Mouse (Mus musculus): ENCODE measurements at regions not wholly inside any gene's neighbourhood (a gene's known extent, or its start where the extent isn't known, plus 50 kb on each side); places are given as distances from the start of the nearest gene placed in this dataset.

GRCm38 (mm10) chr7:136048925-136049586, 332.9 kb upstream of the Mki67 start:
- peak in 1 of 2 experiments; percentile 14 for DNase-seq (ENCODE audit: low spot score in 2 of 2)

DNA sequence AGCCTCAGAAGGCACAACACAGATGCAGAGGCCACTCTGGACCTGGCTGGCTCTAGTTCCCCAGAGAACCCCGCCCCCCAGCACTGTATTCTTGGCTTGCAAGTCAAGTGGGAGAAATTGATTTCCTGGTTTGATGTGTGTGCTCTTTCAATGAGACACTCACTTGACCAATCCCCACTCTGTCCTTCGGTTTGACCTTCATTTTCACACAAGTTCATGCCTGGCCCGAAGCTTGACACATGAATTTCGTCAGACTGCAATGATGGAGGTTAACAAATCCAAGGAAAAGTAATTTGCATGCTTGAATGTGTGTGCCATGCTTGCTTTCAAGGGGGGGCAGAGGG, 333.4 kb upstream of the Mki67 start:
- DNase-seq (ENCODE audit: low spot score in 2 of 2) = no peak

GRCm38 (mm10) chr7:136050116-136050515, 334.0 kb upstream of the Mki67 start:
- DNase-seq (ENCODE audit: low spot score in 2 of 2) = no peak

GRCm38 (mm10) chr7:136056876-136057484, 340.8 kb upstream of the Mki67 start:
- no peak for DNase-seq (ENCODE audit: low spot score in 2 of 2)

DNA sequence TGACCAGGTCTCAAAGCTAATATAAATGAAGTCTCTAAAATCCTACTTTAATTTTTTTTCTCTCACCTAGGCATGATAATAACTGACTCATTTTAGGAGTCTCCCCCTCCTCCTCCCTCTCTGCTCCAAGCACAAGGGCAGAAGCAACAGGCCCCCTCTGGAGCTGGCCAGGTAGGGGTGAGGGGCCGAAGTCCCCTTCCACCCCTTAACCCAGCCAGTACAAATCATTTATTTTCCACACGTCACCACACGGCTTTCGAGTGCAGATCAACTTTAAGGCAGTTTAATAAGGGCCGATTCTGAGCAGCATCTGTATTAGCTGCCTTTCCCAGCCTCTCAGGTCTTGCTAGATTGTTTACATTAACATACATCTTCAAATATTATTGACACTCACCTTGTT, 342.2 kb upstream of the Mki67 start:
- no peak for DNase-seq (ENCODE audit: low spot score in 2 of 2)

- no peak for DNase-seq (ENCODE audit: low spot score in 2 of 2)
Measured at GRCm38 (mm10) chr7:136058751-136059681, 342.9 kb upstream of the Mki67 start.

DNA sequence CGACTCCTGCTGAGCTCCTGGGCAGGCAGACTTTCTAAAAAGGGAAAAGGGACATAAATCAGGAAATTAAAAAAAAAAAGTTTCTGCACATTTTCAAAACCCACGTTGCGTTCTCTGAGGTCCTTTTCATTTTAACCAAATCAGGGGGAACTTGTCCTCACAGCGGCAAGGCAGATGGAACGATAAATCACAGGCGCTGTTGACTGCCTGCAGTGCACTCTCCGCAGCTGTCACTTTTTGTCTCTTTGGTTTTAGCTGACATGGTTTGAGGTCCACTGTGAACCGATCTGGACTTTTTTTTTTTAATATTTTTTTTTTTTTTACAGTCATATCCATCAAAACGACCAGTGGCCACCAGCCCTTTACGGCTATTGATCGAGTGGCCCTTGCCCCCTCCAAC, 343.7 kb upstream of the Mki67 start:
- DNase-seq (ENCODE audit: low spot score in 2 of 2) = no peak

- DNase-seq (ENCODE audit: low spot score in 2 of 2) = peak; percentile 22 to 54
Measured at GRCm38 (mm10) chr7:136060339-136061073, 344.3 kb upstream of the Mki67 start.

DNA sequence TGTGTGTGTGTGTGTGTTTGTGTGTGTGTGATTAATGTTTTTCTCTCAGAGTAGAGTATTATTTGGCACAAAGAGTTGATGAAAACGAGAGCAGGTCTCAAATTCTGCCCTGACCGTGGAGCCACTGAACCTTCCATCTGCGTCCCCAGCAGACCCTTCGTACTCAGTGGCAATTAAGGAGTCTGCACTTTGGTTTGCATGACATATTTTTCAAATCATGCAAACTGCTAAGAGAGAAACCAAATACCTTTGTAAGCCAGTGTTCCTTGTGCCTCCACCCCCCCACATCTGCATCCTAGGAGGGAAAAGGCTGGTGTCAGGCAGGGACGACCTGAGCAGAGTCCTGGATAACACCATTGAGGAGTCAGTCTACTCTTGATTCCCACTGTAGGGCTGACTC, 346.5 kb upstream of the Mki67 start:
- DNase-seq (ENCODE audit: low spot score in 2 of 2) = no peak

DNA sequence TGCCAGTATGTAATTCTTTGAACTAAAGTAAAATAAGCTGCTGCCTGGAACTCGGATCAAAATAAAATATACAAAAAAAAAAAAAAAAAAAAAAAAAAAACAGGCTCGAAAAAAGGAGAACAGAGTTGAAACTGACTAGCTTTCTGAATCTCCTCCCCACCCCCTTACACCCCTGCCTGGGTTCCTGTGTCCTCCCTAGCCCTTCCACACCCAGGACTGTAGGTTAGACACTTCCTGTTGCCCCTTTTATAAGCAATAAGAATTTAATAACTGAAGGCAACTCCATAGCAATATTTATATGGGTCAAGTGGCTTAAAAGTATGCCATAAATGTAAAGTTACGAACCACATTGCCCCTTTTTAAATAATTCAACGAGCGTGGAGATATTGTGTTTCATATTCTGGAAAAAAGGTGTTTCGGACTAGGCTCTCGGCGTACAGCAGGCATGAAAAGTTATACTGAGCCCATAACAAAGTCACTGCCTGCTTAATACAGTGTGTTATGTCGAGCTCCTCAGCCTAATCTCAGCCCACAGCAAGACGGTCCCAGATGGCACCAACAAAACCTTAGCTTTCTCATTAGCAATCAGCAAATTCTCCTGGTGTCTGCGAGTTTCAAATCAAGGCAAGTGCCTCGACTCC, 349.0 kb upstream of the Mki67 start:
- no peak for DNase-seq (ENCODE audit: low spot score in 2 of 2)

- no peak for DNase-seq (ENCODE audit: low spot score in 2 of 2)
Measured at GRCm38 (mm10) chr7:136065679-136066055, 349.5 kb upstream of the Mki67 start.

GRCm38 (mm10) chr7:136070881-136071280, 354.7 kb upstream of the Mki67 start:
- DNase-seq (ENCODE audit: low spot score in 2 of 2) = no peak

- DNase-seq (ENCODE audit: low spot score in 2 of 2) = no peak
Measured at GRCm38 (mm10) chr7:136071331-136071730, 355.2 kb upstream of the Mki67 start.

GRCm38 (mm10) chr7:136073265-136073799, 357.2 kb upstream of the Mki67 start:
- no peak for DNase-seq (ENCODE audit: low spot score in 2 of 2)

GRCm38 (mm10) chr7:136074043-136074442, 357.9 kb upstream of the Mki67 start:
- DNase-seq (ENCODE audit: low spot score in 2 of 2) = no peak

- DNase-seq (ENCODE audit: low spot score in 2 of 2) = peak in 1 of 2 experiments; percentile 23
Measured at GRCm38 (mm10) chr7:136081534-136082252, 365.5 kb upstream of the Mki67 start.

- no peak for DNase-seq (ENCODE audit: low spot score in 2 of 2)
Measured at GRCm38 (mm10) chr7:136082253-136082867, 366.2 kb upstream of the Mki67 start.

DNA sequence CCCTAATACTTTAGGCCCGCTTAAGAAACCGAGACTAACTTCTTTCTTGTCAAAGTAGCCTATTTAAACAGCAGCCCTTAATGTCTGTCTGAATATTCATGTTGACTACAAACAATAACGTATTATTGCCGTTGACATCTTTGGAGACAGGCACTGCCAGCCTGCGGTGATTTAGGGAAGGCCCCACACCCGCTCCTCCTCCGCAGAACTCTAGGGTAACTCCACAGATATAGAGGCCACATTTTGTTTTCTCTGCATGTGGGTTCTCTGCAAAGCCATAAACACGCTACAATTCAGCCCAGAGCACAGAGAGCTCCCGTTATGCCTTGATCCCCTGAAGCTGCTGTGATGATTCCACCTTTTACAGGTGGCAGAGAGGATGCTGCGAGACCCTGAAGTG, 366.8 kb upstream of the Mki67 start:
- DNase-seq (ENCODE audit: low spot score in 2 of 2) = no peak

- DNase-seq (ENCODE audit: low spot score in 2 of 2) = no peak
Measured at GRCm38 (mm10) chr7:136083571-136084342, 367.6 kb upstream of the Mki67 start.
